Mouse (Mus musculus) erythroblast, embryonic 14.5 days (primary cell): ENCODE results near the gene Patl2.

Source experiments
- GATA1 ChIP-seq: IDR thresholded peaks from 2 replicates; pipeline ENCODE4 v1.6.1; 2012; ENCODE audit warnings: low read length, inconsistent platforms, mixed read lengths
- TAL1 ChIP-seq: IDR thresholded peaks from 3 replicates; pipeline ENCODE4 v1.6.1; 2012; ENCODE audit warnings: low read length, inconsistent platforms, mixed read lengths

GRCm38 (mm10) chr2:122132078-122132477 lies 53.9 kb downstream of the Patl2 start:
- TF ChIP-seq GATA1 (no peak), TAL1 (no peak)
